Mouse (Mus musculus) lung, postnatal 0 days (tissue): ENCODE data around the gene Ppp1r3a.

ENCODE experiments used
- CTCF ChIP-seq: IDR thresholded peaks from 2 replicates; pipeline ENCODE4 v1.5.1; 2016; ENCODE audit warnings: antibody characterized with exemption, mild to moderate bottlenecking
- EP300 ChIP-seq: IDR thresholded peaks from 2 replicates; pipeline ENCODE4 v1.6.1; 2016; ENCODE audit warnings: antibody characterized with exemption, mild to moderate bottlenecking, control low read depth

GRCm38 (mm10) chr6:14720110-14720771 lies 34.8 kb downstream of the Ppp1r3a start:
- TF ChIP-seq EP300 (no peak), CTCF (no peak)
